Mouse (Mus musculus): ENCODE data around the gene Pgrmc1.
"Not testable (repeated sequence)": the region's sequence is repeated elsewhere in the genome, so short reads cannot be mapped to it uniquely, and the experiment has no call there.

The Pgrmc1 gene

DNA sequence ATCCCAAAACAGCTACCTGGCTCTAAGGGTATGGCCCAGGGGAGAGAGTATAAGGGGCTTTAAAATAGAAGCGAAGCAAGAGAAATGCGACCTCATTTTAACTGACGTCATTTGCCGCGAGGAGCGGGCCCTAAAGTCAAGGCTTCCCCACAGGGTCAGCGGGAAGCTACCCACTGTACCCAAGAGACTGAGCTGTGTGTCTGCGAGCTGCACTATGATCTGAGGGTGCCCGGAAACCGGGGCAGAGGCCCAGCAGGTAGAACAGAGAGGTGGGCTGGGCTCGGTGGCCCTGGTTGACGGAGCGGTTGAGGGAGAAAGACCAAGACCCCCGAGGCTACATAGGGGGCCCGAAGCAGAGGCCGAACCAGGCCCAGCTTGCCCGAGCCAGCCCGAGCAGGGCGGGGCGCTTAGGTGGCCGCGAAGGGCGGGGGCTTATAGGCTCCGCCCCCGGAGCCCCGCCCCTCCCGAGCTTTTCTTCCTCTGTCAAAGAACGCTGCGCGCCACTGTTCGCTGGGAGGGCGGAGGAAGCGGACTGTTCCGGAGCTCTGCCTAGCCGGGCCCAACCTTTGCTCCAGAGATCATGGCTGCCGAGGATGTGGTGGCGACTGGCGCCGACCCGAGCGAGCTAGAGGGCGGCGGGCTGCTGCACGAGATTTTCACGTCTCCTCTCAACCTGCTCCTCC, at the start of gene Pgrmc1:
Pgrmc1 (plus strand) TSS at position 500 of the 683 bp plus-strand sequence.
- DNase-seq (ENCODE audit: low spot score): peak; percentile 81

DNA sequence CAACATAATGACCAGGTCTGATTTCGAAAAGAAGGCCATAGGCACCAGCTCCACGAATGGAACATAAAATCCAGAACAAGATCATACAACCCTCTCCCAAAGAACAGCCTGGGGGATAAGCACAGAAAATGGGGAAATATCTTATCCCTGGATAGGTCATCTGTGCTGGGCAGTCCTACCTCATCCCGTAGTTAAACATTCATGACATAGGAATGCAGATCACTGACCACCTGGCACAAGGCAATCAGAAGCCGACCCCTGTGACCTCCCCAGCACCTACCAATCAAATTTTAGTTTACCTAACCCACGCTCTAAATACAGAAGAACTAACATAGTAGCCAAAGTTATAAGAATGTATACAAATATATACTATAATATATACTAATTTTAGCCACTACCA, 49.2 kb upstream of the Pgrmc1 start:
- no peak for DNase-seq (ENCODE audit: low spot score)

DNA sequence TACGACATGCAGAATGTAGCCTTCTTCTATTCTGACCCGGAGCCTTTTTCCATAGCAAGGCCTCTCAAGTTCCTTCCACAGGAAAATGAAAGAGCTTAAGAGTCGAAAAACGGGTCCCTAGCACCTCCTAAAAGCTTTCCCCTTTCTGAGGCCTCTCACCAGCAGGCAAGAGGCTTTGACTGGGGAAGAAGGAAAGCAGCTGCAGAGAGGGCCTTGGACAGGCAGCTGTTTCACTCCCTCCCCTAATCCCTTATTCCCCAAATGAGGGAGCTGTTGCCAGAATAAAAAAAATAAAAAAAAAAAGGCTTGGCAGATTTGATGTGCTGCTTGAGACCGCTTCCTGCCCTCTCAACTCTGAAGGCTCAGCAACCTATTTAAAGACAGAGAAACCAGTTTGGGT, 47.1 kb upstream of the Pgrmc1 start:
- peak; percentile 54 for DNase-seq (ENCODE audit: low spot score)

DNA sequence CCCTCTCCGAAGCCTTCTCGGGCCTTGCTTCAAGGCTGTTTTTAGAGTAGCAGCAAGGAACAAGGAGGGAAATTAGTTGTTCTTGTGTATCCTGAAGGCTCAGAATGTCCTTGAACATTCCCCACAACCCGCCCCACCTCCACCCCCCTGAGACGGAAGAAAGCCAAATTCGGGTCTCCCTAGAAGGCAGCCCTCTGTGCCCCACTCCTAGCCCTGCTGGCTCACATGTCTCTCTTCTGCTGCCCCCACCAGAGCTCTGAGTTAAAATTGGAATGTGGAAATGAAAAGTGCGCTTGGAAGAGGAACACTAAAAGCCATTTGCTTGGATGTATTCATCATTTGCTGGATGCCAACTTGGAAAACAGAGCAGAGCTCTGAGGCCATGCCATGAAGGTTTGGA, 46.7 kb upstream of the Pgrmc1 start:
- no peak for DNase-seq (ENCODE audit: low spot score)

DNA sequence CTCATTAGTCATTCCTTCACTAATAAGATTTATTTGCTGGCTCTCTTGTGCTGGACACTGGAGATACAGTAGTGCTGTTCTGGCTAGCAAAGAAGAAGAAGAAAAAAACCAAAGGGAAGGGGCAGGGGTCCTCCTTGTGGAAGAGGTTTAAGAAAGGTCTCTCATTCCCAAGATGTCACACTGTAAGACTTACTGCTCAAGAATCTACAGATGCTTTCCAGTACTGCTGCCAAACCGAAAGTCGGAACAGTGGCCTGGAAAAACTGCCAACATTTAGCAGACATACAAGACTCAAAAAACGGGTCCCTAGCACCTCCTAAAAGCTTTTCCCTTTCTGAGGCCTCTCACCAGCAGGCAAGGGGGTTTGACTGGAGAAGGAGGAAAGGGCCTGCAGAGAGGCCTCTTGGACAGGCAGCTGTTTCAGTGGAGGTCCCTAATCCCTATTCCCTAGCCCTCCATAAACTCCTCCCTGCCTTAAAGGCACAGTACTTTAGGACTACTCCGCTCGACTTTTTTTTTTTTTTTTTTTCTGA, 45.9 kb upstream of the Pgrmc1 start:
- peak; percentile 71 for DNase-seq (ENCODE audit: low spot score)

DNA sequence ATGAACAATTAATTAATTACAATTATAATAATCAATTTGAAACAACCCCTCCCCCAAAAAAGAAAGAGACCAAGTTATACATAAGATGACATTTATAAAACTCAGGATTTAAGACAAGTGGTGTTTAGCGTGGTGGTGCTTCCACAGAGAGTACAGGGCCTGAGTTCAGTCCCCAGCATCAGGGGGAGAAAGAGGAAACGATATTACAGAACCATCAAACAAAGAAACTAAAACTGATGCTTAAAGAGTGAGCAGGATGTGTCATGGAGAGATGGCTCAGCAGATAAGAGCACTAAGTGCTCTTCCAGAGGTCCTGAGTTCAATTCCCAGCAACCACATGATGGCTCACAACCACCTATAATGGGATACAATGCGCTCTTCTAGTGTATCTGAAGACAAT, 45.3 kb upstream of the Pgrmc1 start:
- no peak for DNase-seq (ENCODE audit: low spot score)

DNA sequence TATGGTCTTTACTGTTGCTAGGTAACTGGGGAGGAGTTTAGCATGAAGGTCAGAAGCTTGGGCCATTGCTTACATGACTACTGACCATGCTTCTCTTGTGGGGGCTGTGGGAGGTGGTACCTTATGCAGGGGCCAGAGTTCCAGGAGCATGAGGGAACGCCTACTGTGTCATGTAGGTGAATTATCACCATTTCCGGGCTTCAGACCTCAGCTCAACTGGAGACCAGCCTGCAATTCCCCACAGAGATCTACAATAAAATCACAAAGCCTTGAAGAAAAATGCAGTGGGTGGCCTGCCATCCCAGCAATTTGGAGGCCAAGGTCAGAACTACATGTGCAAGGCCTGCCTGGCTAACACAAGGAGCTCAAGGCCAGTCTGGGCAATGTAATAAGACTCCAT, 42.8 kb upstream of the Pgrmc1 start:
- not testable (repeated sequence) for DNase-seq (ENCODE audit: low spot score)

DNA sequence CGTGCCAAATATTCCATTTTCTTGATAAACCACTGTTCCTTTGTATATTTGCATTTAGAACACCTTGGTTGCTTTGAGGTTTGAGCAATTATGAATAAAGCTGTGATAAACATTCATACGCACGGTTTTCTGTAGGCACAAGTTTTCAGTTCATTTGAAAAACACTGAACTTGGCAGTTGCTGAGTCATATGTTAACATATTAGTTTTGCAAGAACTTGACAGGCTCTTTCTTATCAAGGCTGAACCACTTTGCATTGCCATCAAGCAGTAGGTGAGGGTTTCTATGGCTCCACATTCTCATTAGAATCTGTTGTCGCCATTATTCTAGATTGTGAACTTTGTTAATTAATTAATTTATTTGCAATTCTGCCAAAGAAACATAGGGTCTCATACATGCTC, 37.8 kb upstream of the Pgrmc1 start:
- no peak for DNase-seq (ENCODE audit: low spot score)

DNA sequence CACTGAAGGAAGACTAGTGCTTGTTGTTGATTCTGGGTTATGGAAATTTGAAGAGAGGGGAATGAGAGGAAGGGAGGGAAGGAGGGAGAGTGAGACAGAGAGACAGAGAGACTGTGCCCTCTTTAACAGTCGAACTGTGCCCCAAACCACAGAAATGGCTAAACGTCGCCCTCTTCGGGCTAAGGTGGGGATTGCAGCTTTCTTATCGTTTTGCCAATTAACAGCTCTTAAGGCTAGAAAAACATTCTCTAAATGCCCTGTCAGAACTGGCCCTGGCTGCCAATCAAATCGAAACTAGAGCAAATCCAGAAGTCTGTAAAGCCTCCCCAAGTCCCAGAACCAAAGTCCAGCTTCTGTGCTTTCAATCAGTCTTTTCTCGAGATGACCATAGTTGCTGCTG, 36.4 kb upstream of the Pgrmc1 start:
- peak; percentile 46 for DNase-seq (ENCODE audit: low spot score)

DNA sequence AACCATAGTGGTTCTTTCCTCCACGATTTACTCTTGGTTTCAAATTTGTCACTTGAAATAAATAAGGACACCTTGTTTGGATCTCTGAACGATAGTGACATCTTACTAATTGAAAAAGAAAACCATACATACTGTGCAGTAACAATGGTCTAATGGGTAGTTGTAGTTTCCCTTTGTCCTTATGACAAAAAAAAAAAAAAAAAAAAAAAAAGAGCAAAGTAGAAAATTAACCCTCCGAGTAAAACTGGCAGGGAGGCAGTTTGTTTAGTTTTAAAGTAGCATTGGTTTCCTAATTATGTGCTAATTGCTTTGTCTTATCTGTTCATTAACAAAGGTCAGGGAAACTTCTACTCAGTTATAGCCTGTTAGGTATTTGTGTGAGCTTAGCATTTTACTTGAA, 35.9 kb upstream of the Pgrmc1 start:
- no peak for DNase-seq (ENCODE audit: low spot score)

DNA sequence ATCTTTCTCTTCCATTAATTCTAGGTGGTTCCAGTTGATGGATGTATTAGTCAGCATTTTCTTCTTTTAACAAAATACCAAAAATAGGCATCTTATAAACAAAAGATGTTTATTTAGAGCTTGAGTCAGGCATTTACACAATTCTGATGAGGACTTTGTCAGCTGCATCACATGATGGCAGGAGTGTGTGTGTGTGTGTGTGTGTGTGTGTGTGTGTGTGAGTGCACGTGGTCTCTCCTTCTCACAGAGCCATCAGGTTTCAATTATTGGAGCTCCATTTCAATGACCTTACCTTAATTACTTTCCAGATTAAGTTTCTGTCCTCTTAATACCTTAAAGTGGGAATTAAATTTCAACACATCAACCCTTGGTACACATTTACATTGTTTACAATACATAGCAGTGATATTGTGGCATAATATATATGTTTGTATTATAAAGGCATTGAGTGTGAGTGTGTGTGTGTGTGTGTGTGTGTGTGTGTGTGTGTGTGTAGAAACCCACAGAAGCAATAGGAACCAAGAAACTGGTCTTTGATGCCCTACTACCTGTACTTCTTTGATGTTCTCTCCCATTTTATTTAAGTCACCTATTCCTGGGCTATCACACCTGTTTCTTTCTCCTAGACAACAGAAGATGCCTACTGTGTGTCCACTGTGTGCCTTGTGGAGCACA, 11.2 kb upstream of the Pgrmc1 start:
- no peak for DNase-seq (ENCODE audit: low spot score)

DNA sequence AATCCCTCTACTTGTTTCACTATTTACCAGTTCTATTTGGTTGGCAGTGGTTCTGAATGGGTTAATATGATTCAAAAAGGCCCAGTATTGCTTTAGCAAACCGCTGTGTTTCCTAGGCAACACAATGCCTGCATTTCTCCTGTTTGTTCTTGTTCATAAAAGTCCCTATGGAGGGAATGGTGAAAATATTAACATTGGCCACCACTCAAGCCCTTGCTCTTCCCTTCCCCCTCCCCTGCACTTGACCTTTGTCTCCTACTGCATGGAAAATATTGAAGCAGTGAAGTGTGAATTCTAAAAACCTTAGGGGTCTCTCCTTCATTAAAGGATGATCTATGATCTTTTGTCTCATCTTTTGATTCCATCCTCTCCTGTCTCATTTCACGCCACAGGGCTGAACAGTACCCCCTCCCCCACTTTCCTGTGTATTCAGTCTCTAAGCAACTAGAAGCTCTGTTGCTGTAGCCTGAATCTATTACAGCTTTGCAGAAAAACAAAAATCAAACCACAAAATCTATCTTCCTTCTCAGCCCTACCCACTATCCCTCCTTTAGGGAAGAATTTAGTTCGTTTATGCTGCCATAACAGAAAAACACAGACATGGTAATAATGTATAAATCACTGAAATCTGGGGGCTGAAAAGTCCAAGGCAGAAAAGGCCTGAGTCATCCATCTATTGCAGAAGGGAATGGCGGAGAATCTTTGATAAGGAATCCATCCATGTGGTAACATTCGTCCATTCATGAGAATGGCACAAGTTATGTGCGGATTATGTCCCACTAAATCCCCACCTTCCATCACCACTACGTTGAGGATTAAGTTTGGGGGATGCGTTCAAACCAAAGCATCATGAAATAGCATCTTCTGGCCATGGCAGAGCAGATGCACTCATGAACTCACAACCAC, 10.4 kb upstream of the Pgrmc1 start:
- peak; percentile 10 for DNase-seq (ENCODE audit: low spot score)

DNA sequence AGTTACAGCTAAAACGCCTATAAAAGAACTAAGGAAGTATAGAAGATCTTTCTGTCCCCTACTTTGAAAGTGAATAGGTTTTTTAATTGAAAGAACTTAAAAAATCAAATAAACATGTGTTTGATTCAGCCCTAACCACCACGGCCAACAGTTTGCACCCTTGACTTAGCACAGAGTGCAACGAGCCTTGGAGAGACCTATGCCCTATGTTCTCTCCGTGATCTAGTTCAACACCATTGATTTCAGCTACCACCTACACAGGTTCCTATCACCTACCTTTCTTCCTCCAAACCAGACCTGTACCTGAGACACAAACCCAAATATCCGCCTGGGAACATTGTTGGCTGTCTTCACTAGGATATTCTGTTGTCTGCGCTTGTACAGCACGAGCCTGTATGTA, 7.7 kb upstream of the Pgrmc1 start:
- no peak for DNase-seq (ENCODE audit: low spot score)

DNA sequence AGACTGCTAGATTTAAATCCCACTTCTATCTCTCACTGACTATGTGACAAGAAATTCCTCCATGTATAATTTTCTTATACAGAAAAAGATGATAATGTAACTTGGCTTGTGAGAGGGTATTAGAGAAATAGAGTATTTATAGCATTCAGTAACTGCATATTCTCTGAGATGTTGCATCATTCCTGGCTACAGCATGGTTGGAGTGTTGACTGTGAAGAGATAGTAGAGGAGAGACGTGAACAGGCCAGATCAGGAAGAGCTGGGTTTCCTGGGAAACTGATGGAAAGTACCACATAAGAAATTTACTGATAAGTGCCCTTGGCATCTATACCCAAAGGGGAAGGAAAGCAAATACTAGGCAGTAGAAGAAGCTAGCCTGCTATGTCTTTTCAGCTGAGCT, 6.9 kb upstream of the Pgrmc1 start:
- no peak for DNase-seq (ENCODE audit: low spot score)

DNA sequence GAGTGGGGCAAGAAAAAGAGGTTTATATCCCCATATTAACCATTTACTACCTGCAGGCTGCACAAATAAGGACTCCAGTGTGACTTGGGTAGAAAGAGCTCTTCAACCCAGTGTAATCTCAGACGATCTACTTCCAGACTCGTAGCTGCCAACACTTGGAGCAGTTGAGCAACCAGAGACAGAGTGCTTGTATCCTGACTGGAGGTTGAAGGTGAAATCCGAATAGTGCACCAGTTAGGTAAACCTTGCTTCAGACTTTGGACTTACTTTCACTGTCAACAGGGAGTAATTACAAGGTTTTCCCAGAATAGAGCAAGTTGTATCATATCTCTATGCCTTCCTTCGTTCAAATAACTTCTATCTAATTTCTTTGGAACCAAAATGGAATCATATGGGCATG, 6.5 kb upstream of the Pgrmc1 start:
- no peak for DNase-seq (ENCODE audit: low spot score)

DNA sequence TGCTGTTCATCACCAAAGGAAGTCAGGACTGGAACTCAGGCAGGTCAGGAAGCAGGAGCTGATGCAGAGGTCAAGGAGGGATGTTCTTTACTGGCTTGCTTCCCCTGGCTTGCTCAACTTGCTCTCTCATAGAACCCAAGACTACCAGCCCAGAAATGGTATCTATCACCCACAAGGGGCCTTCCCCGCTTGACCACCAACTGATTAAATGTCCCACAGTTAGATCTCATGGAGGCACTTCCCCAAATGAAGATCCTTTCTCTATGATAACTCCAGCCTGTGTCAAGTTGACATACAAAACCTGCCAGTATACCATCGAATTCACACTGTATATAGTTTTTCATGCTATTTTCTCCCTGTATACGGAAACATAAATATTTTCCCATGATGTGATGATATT, 2.8 kb upstream of the Pgrmc1 start:
- no peak for DNase-seq (ENCODE audit: low spot score)

DNA sequence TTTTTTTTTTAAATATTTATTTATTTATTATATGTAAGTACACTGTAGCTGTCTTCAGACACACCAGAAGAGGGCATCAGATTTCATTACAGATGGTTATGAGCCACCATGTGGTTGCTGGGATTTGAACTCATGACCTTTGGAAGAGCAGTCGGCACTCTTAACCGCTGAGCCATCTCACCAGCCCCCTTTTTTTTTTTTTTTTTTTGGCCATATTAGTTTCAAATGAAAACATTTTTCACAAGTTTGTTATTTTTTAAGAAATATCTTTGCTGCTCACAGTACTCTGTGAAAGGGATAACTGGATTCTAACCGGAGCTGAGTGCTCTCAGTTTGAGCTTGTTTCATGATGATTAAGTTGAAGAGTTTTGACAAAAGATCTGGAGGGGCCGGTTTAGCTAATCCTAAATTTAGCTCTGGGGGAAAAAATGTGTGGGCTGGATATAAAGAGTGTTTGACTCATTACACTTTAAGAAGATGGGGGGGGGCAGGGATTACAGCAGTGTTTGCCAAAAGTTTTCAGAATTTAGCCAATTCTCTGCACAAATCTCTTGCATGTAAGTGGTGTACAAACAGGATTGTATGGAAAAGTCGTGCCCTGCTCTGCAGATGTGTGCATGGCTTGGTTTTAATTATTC, 1.4 kb upstream of the Pgrmc1 start:
- not testable (repeated sequence) for DNase-seq (ENCODE audit: low spot score)

DNA sequence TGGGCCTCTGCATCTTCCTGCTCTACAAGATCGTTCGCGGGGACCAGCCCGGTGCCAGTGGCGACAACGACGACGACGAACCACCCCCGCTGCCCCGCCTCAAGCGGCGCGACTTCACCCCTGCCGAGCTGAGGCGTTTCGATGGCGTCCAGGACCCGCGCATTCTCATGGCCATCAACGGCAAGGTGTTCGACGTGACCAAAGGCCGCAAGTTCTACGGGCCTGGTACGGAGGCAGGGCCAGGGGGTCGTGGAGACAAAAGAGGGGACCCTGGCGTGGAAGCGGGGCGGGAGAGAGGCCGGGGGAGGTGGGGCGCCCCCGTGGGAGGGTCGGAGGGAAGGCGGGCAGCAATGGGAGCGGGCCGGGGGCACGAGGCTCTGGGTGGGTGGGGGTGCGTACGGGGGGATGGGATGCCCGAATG, 394 bp downstream of the Pgrmc1 start:
- DNase-seq (ENCODE audit: low spot score): no peak

DNA sequence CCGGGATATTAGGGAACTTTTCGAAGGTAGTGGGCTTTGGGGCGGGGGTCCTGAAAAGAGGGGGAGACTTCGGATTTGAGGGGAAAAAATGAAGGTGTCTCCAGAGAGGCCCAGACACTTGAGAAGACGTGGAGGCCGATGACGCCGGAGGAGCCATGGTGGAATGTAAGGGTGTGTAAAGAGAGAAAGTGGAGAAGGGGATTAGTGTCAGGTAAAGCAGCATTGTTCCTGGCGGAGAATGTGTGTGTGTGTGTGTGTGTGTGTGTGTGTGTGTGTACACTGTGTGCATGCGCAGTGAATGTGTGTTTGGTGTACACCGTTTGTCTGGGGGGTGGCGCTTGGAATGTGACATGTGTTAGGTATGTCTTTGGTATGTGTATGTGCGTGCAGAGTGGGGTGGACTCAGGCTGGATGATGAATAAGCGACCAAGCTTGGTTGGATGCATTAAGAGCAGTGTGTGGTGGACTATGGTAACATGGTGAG, 897 bp downstream of the Pgrmc1 start:
- DNase-seq (ENCODE audit: low spot score): peak; percentile 15

DNA sequence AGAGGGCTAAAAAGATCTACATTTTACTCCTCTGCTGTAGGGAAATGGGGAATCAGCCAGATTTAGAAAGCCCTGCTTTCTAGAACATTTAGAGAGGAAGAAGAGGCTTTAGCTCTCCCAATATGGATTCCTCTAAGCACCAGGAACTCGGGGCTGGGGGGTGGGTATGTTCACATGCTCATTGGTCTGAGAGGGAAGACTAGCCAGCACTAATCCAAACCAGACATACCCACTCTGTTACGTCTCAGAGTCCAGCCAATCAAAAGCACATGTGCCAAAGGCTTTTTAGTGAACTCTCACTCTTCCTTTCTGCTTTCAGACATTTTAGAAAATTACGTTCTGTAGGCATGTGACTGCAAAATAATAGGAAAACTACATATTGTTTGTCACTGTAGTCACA, 1.6 kb downstream of the Pgrmc1 start:
- peak; percentile 6 for DNase-seq (ENCODE audit: low spot score)

DNA sequence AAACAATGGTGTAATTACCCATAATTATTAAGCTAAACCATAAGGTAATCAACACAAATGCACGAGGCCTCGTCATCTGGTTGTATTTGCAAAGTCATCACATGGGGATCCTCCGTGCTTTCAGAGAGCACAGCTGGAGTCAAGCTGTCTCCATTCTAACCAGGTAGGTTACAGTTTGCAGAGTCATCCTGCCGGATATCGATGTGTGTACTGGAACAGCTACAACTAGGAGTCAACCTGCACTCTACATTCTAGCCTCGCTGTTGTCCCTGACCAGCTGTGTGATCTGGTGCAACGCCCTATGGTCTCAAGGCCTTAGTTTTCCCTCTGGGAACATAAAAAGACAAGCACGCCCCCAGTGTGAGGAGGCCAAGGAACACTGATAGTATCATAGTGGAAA, 2.1 kb downstream of the Pgrmc1 start:
- DNase-seq (ENCODE audit: low spot score): no peak

DNA sequence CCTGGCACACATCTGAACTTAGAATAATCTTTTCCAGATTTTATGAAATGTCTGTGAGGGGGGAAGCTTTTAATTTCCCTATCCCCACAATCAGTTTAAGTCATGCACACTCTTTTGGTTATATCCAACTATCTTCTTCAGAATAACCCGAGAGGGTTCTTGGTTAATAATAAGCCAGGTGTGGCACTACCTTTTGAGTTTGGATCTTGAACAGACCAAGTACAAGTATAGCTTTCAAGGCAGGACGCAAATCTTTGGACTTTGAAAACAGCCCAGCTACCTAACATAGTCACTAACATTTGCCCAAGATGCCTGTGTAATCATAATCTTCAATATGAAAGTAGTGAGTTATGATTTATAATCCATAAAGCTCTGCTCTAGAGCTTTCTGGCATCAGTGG, 4.9 kb downstream of the Pgrmc1 start:
- DNase-seq (ENCODE audit: low spot score): no peak

Data from MN1 (cell line).